Mouse (Mus musculus) Muller cell, postnatal 12 days (primary cell): ENCODE data around the gene Junb.
A peak's percentile ranks its signal among the peaks of the same experiment; 100 is the strongest.

Source experiments
- DNase-seq: peaks from one replicate; pipeline ENCODE4 v3.0.0-alpha.2; 2015; ENCODE audit errors: inconsistent ontology term

Gene Junb

GRCm38 (mm10) chr8:84978248-84978940 lies at the start of gene Junb:
Gene Junb (minus strand): TSS chr8:84978718.
- peak; percentile 100 for DNase-seq

- peak; percentile 24 for DNase-seq
These were observed 49.4 kb upstream of the Junb start for GRCm38 (mm10) chr8:85027922-85028321.

- DNase-seq, result peak; percentile 14
These were observed 49.0 kb upstream of the Junb start for GRCm38 (mm10) chr8:85027516-85027855.

GRCm38 (mm10) chr8:85026670-85027515 lies 48.4 kb upstream of the Junb start, which contains the start of gene Trir:
Gene Trir (plus strand): TSS chr8:85026823.
- DNase-seq, result peak; percentile 95

GRCm38 (mm10) chr8:85025098-85025932 lies 46.8 kb upstream of the Junb start, which contains the start of gene Asna1:
Gene Asna1 (minus strand): TSS chr8:85025281.
- DNase-seq, result peak; percentile 89

- no peak for DNase-seq
These were observed 45.3 kb upstream of the Junb start for GRCm38 (mm10) chr8:85023846-85024245.

GRCm38 (mm10) chr8:85021514-85022055 lies 43.1 kb upstream of the Junb start:
- no peak for DNase-seq

GRCm38 (mm10) chr8:85017209-85017608 lies 38.7 kb upstream of the Junb start:
- DNase-seq, result no peak

GRCm38 (mm10) chr8:85016724-85017123 lies 38.2 kb upstream of the Junb start:
- peak; percentile 2 for DNase-seq

- no peak for DNase-seq
These were observed 35.9 kb upstream of the Junb start, which contains the start of gene Best2 for GRCm38 (mm10) chr8:85014431-85014830. Gene Best2 (minus strand): TSS chr8:85014531.

GRCm38 (mm10) chr8:85013230-85013840 lies 34.8 kb upstream of the Junb start:
- peak; percentile 66 for DNase-seq

GRCm38 (mm10) chr8:85011242-85011641 lies 32.7 kb upstream of the Junb start:
- no peak for DNase-seq

GRCm38 (mm10) chr8:85007686-85008085 lies 29.2 kb upstream of the Junb start:
- DNase-seq, result no peak

- peak; percentile 90 for DNase-seq
These were observed 19.3 kb upstream of the Junb start for GRCm38 (mm10) chr8:84997649-84998295.

- DNase-seq, result no peak
These were observed 18.5 kb upstream of the Junb start for GRCm38 (mm10) chr8:84996978-84997377.

GRCm38 (mm10) chr8:84995680-84996079 lies 17.2 kb upstream of the Junb start:
- DNase-seq, result no peak

GRCm38 (mm10) chr8:84994375-84994774 lies 15.9 kb upstream of the Junb start:
- DNase-seq, result no peak

GRCm38 (mm10) chr8:84990836-84991235 lies 12.3 kb upstream of the Junb start:
- no peak for DNase-seq

- DNase-seq, result peak; percentile 97
These were observed 11.8 kb upstream of the Junb start, which contains the start of gene Hook2 for GRCm38 (mm10) chr8:84990349-84990748. Gene Hook2 (plus strand): TSS chr8:84990603.

- DNase-seq, result peak; percentile 97
These were observed 11.3 kb upstream of the Junb start for GRCm38 (mm10) chr8:84989810-84990209.
